Comparison of ENCODE assay signal across 42 mouse cellular contexts in the genomic region with DNA sequence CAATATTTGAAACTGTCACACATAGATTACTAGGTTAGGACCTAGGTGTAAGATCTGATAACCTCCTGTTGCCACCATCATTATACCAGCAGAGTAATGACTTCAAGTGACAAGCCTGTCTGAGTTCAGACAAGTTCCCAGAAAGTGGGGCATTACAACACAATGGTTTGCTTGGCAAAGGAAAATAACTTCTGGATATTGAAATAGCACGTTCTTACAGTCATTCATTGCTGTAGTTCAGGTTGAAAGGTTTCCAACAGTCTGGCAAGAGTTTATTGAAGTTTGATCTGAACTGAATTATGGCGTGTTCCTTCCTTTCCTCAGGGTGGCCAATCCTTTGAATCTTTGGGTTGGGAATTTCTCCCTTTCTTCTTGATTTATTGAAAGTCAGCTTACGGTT. TPM values are rescaled to one million over a fixed set of nuclear protein-coding genes. Genes with fewer than 3 reads are reported as not detected.
"Had no signal": no experiment of that assay in that cellular context is flagged by ENCODE, and none has a peak within 500 bp of the region (broad histone marks: within the 10 kb centered on the region; RNA-seq: fewer than 3 reads in every experiment).

No protein-coding gene starts in this region.

- H3K36me3 ChIP-seq: limb, embryonic 10.5 days; limb, embryonic 12.5 days; limb, embryonic 13.5 days; limb, embryonic 15.5 days; liver, embryonic 12.5 days; liver, embryonic 13.5 days; liver, embryonic 15.5 days; lung, embryonic 15.5 days; midbrain, embryonic 10.5 days; midbrain, embryonic 12.5 days; midbrain, embryonic 13.5 days; midbrain, embryonic 15.5 days; neural tube, embryonic 12.5 days had no signal

- DNase-seq: left cerebral cortex, postnatal 4 days; liver; liver, embryonic 13.5 days; liver, postnatal 0 days; lung, adult 18-20 months; lung, adult 2 months; lung, embryonic 14.5 days; lung, postnatal 10 days; lung, postnatal 14 days; lung, postnatal 36 days; lung, postnatal 4 days; midbrain, embryonic 14.5 days had no signal

- H3K27ac ChIP-seq: limb, embryonic 10.5 days; limb, embryonic 12.5 days; limb, embryonic 13.5 days; limb, embryonic 15.5 days; liver, embryonic 12.5 days; liver, embryonic 13.5 days; liver, embryonic 14.5 days; liver, embryonic 15.5 days; lung, embryonic 15.5 days; macrophage; midbrain, embryonic 10.5 days; midbrain, embryonic 12.5 days; midbrain, embryonic 13.5 days; midbrain, embryonic 15.5 days; neural tube, embryonic 12.5 days had no signal

- ATAC-seq: liver, embryonic 12.5 days; liver, postnatal 0 days; lung, postnatal 0 days; midbrain, embryonic 13.5 days; midbrain, embryonic 15.5 days; midbrain, embryonic 16.5 days had no signal

- H3K9me3 ChIP-seq: limb, embryonic 10.5 days; limb, embryonic 12.5 days; limb, embryonic 13.5 days; limb, embryonic 15.5 days; liver, embryonic 12.5 days; liver, embryonic 13.5 days; liver, embryonic 15.5 days; lung, embryonic 15.5 days; midbrain, embryonic 12.5 days; midbrain, embryonic 13.5 days; midbrain, embryonic 15.5 days; neural tube, embryonic 12.5 days had no signal

- H3K4me2 ChIP-seq: limb, embryonic 12.5 days; limb, embryonic 13.5 days; limb, embryonic 15.5 days; liver, embryonic 11.5 days; liver, embryonic 12.5 days; liver, embryonic 13.5 days; liver, embryonic 15.5 days; lung, embryonic 14.5 days; lung, embryonic 15.5 days; midbrain, embryonic 11.5 days; midbrain, embryonic 12.5 days; midbrain, embryonic 13.5 days; midbrain, embryonic 15.5 days; neural tube, embryonic 12.5 days had no signal

- H3K27me3 ChIP-seq: limb, embryonic 12.5 days; limb, embryonic 13.5 days; limb, embryonic 15.5 days; liver, embryonic 12.5 days; liver, embryonic 13.5 days; liver, embryonic 15.5 days; lung, embryonic 15.5 days; megakaryocyte, embryonic 14.5 days; midbrain, embryonic 12.5 days; midbrain, embryonic 13.5 days; midbrain, embryonic 15.5 days; neural tube, embryonic 12.5 days had no signal

- H3K9ac ChIP-seq: limb, embryonic 12.5 days; limb, embryonic 13.5 days; limb, embryonic 15.5 days; liver, embryonic 12.5 days; liver, embryonic 13.5 days; liver, embryonic 14.5 days; liver, embryonic 15.5 days; liver, postnatal 0 days; lung, embryonic 14.5 days; lung, embryonic 15.5 days; midbrain, embryonic 12.5 days; midbrain, embryonic 13.5 days; midbrain, embryonic 15.5 days; neural tube, embryonic 12.5 days had no signal

- H3K4me3 ChIP-seq: limb, embryonic 10.5 days; limb, embryonic 12.5 days; limb, embryonic 13.5 days; limb, embryonic 15.5 days; liver, embryonic 12.5 days; liver, embryonic 13.5 days; liver, embryonic 15.5 days; lung, embryonic 15.5 days; megakaryocyte, embryonic 14.5 days; midbrain, embryonic 10.5 days; midbrain, embryonic 12.5 days; midbrain, embryonic 13.5 days; midbrain, embryonic 15.5 days; myocyte; neural tube, embryonic 12.5 days had no signal

- H3K4me1 ChIP-seq: limb, embryonic 10.5 days; limb, embryonic 12.5 days; limb, embryonic 13.5 days; limb, embryonic 15.5 days; liver, embryonic 12.5 days; liver, embryonic 13.5 days; liver, embryonic 15.5 days; lung, embryonic 15.5 days; megakaryocyte, embryonic 14.5 days; midbrain, embryonic 10.5 days; midbrain, embryonic 12.5 days; midbrain, embryonic 15.5 days; neural tube, embryonic 12.5 days had no signal

RNA-seq across cellular contexts. Expression of a gene that starts 57.8 kb away (rescaled TPM):
- total RNA-seq: liver, adult 2 months; megakaryocyte progenitor cell, adult 5-6 weeks; megakaryocyte, adult 5-6 weeks; megakaryocyte-erythroid progenitor cell, adult 5-6 weeks; monocyte, adult 5-6 weeks had no signal
- polyA plus RNA-seq: limb, embryonic 11.5 days; limb, embryonic 12.5 days; limb, embryonic 14.5 days; limb, embryonic 15.5 days; liver, adult 2 months; liver, embryonic 12.5 days; liver, embryonic 13.5 days; liver, embryonic 14.5 days; liver, embryonic 15.5 days; liver, embryonic 16.5 days; liver, postnatal 0 days; lung, embryonic 15.5 days; lung, embryonic 16.5 days; macrophage; midbrain, embryonic 10.5 days; midbrain, embryonic 11.5 days; midbrain, embryonic 16.5 days; myocyte; neural tube, embryonic 11.5 days; neural tube, embryonic 12.5 days had no signal
